Mouse (Mus musculus) testis, adult 2 months (tissue): ENCODE data around the gene Tnfaip1. TPM values are rescaled to one million over a fixed set of nuclear protein-coding genes. Genes with fewer than 3 reads are reported as not detected.

Source experiments
- H3K27ac ChIP-seq: fragments of 200-500 bp; 2 replicates; pipeline ENCODE4 v1.5.1; 2012; ENCODE audit warnings: low read depth, low read length; ENCODE audit not compliant: control insufficient read depth, insufficient read depth
- H3K27me3 ChIP-seq: fragments of 200-500 bp; 2 replicates; pipeline ENCODE4 v1.6.1; 2012; ENCODE audit warnings: mild to moderate bottlenecking, low read length, moderate library complexity; ENCODE audit not compliant: control insufficient read depth, insufficient read depth
- H3K36me3 ChIP-seq: fragments of 200-500 bp; 2 replicates; pipeline ENCODE4 v1.6.1; 2012; ENCODE audit warnings: mild to moderate bottlenecking, low read length; ENCODE audit not compliant: control insufficient read depth, insufficient read depth
- H3K4me1 ChIP-seq: fragments of 200-500 bp; 2 replicates; pipeline ENCODE4 v1.6.1; 2012; ENCODE audit warnings: low read length; ENCODE audit not compliant: control insufficient read depth, insufficient read depth
- H3K4me3 ChIP-seq: fragments of 200-500 bp; 2 replicates; pipeline ENCODE4 v1.5.1; 2012; ENCODE audit warnings: low read depth, mild to moderate bottlenecking, low read length, moderate library complexity, mixed read lengths; ENCODE audit not compliant: control insufficient read depth
- CTCF ChIP-seq: fragments of 200-500 bp; IDR thresholded peaks from 2 replicates; pipeline ENCODE4 v1.5.1; 2012; ENCODE audit warnings: low read depth, mild to moderate bottlenecking, inconsistent platforms, low read length, moderate library complexity; ENCODE audit not compliant: control insufficient read depth, insufficient read depth, insufficient replicate concordance
- POLR2A ChIP-seq: fragments of 200-500 bp; IDR thresholded peaks from 2 replicates; pipeline ENCODE4 v1.6.1; 2012; ENCODE audit warnings: low read depth, mild to moderate bottlenecking, inconsistent platforms, low read length, moderate library complexity; ENCODE audit not compliant: control insufficient read depth
- polyA plus RNA-seq: library from polyadenylated mRNA; depleted of rRNA; stranded (reverse); fragments of >200 nt; gene quantifications from 2 replicates; pipeline ENCODE4 v1.2.3, GENCODE M21; 2012

Tnfaip1 gene
- polyA plus RNA-seq, 1 experiment: 9.8 TPM

- no peaks in the 10 kb centered on the region for H3K27me3 ChIP-seq
Measured at GRCm38 (mm10) chr11:78550168-78551058, 14.3 kb upstream of the Tnfaip1 start, which contains the start of gene Tmem97. Gene Tmem97 (minus strand): TSS chr11:78550777.

DNA sequence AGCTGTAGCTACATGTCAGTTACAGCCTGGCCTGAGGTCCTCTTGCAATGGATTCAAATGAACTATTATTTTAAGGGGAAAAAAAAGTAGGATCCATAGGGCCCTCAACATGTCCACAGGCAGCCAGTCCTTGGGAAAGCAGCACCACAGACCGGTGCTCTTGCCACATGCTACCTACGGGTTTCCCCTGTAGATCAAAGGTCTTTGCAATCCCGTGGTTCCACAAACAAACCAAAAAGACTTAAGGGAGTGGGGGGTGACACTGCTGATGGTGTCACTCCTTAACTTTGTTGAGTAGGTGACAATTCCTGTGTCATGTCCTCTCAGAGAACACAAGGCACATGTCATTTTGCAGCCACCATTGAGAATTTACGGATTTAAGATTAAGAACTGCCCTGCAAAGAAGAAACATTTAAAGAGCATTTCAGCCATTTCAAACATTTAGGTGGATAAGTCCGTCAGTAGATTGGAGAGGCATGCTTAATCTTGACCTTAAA is 13.4 kb upstream of the Tnfaip1 start:
- Histone ChIP-seq H3K4me1 (peaks cover 6% of the 10 kb centered on the region), H3K4me3 (peak overlapping the region; percentile 96), H3K27ac (peak overlapping the region; percentile 99), H3K36me3 (no peaks in the 10 kb centered on the region), H3K27me3 (no peaks in the 10 kb centered on the region)
- no peak for TF ChIP-seq POLR2A
- TF ChIP-seq CTCF: no peak

More at GRCm38 (mm10) chr11:78550168-78551058, 14.3 kb upstream of the Tnfaip1 start, which contains the start of gene Tmem97:
- H3K4me3 ChIP-seq: peak within 1 kb of the TSS; percentile 96
- peaks cover 6% of the 10 kb centered on the region for H3K4me1 ChIP-seq
- no peaks in the 10 kb centered on the region for H3K36me3 ChIP-seq
- peak within 1 kb of the TSS; percentile 99 for H3K27ac ChIP-seq
- peak; percentile 90 for TF ChIP-seq POLR2A
- peak; percentile 10; the same call in 1 of the 2 replicates for TF ChIP-seq CTCF

DNA sequence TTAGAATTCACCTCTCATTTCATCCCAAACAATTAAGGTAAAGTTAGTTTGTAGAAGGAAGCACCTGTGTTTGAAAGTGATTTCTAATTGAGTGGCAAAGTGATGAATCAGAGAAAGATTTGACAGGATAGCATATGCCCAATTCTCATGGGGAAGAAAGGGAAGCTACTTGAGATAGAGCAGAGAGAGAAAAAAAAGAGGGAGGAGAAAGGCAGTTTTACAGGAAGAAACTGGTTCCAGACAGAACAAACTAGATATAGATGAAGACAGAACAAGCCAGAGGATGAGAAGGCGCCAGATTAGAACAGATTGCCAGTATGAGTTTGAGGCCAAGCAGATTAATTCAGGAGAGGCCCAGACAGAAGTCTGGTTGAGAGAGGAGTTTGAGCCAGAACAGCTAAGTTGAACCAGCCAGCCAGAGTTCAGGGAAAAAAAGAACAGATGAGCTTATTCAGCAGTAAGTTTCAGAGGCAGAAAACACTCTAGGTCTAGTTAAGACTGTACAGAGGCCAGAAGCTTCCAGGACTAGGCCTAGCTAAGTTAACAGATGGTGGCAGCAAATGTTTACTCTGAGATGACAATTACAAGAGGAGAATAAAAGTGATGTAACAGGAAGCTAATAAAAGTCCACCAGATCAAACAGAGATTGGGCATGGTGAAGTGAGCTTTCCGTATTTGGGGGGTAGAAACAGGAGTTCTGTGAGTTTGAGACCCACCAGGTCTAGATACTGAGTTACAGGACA is 11.8 kb upstream of the Tnfaip1 start:
- no peak overlapping the region; the same call in 1 of the 2 replicates for H3K4me3 ChIP-seq

DNA sequence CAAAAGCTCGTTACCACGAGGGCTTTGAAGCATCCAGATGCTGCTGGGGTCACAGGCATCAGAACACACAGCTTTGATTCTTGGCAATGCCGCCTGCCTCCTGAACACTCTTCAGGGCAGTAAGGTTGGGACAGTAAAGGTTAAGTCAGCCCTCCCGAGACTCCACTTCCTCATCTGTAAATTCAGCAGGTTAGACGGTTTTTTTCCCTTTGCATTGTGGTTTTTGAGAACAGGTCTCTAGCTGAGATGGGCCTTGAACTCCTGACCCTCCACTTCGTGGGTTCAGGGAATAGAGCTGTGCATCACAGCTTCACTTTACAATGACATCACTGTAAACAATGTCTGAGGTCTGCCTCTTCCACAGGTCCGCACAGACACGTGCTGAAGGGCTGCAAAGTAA is 9.0 kb upstream of the Tnfaip1 start:
- TF ChIP-seq CTCF: no peak
- TF ChIP-seq POLR2A: no peak
- peaks cover 3% of the 10 kb centered on the region for H3K36me3 ChIP-seq
- H3K27ac ChIP-seq: no peak overlapping the region
- no peak overlapping the region for H3K4me3 ChIP-seq
- 0 out of 2 replicates have a peak, but pooled peaks cover 2% of the 10 kb centered on the region for H3K4me1 ChIP-seq
- no peaks in the 10 kb centered on the region for H3K27me3 ChIP-seq

More for the DNA sequence above, 11.8 kb upstream of the Tnfaip1 start:
- Histone ChIP-seq H3K4me1 (peaks cover 6% of the 10 kb centered on the region), H3K36me3 (no peaks in the 10 kb centered on the region; the same call in none of the 2 replicates), H3K27ac (no peak overlapping the region), H3K27me3 (no peaks in the 10 kb centered on the region)
- TF ChIP-seq CTCF (no peak), POLR2A (no peak)

- H3K4me3 ChIP-seq: no peak overlapping the region
- TF ChIP-seq CTCF (no peak), POLR2A (no peak)
- H3K27ac ChIP-seq: no peak overlapping the region
- H3K36me3 ChIP-seq: peaks cover 3% of the 10 kb centered on the region
- no peaks in the 10 kb centered on the region for H3K27me3 ChIP-seq
- H3K4me1 ChIP-seq: 0 out of 2 replicates have a peak, but pooled peaks cover 2% of the 10 kb centered on the region
Measured at GRCm38 (mm10) chr11:78544449-78545111, 8.4 kb upstream of the Tnfaip1 start.

DNA sequence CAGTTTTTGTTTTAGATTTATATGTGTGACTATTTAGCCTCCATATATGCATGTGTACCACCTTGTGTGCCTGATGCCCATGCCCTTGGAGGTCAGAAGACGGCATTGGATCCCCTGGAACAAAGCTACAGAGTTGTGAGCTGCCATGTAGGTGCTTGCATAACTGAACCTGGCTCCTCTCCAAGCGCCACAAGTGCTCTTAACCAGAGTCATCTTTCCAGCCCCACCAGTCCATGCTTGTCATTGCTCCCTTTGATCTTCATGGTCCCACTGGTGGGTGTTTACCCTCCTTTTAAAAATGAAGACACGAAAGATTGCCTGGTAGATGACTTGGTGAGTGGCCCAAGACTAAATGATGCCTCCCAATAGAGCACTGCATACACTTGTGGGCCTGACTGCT is 4.2 kb upstream of the Tnfaip1 start:
- no peak overlapping the region for H3K27ac ChIP-seq
- H3K36me3 ChIP-seq: peaks cover 5% of the 10 kb centered on the region
- TF ChIP-seq POLR2A (no peak), CTCF (no peak)
- peaks cover 2% of the 10 kb centered on the region for H3K4me1 ChIP-seq
- H3K4me3 ChIP-seq: no peak overlapping the region
- no peaks in the 10 kb centered on the region for H3K27me3 ChIP-seq

- Histone ChIP-seq H3K36me3 (peaks cover 4% of the 10 kb centered on the region), H3K4me1 (peaks cover 2% of the 10 kb centered on the region), H3K4me3 (peak overlapping the region; percentile 100), H3K27ac (peak overlapping the region; percentile 99), H3K27me3 (no peaks in the 10 kb centered on the region)
- TF ChIP-seq POLR2A: no peak
Measured at GRCm38 (mm10) chr11:78536690-78537084, 555 bp upstream of the Tnfaip1 start.
